Mouse (Mus musculus) Patski (cell line): ENCODE results near the gene Amy1. TPM values are rescaled to one million over a fixed set of nuclear protein-coding genes. Genes with fewer than 3 reads are reported as not detected.
"Not testable (repeated sequence)": the region's sequence is repeated elsewhere in the genome, so short reads cannot be mapped to it uniquely, and the experiment has no call there.

ENCODE experiments used
- ATAC-seq: fragments of 100-300 bp; one replicate; pipeline ENCODE4 v1.8.0; 2021
- CTCF ChIA-PET: fragments of 350-600 bp; sonication (Branson Sonifier 250); formaldehyde crosslinking; loops from one replicate; lab custom pipeline; 2022; ENCODE audit warnings: inconsistent platforms; lab: Charles Lee
- POLR2A ChIA-PET: fragments of 350-600 bp; sonication (Branson Sonifier 250); formaldehyde crosslinking; loops from one replicate; lab custom pipeline; 2022; ENCODE audit warnings: antibody characterized with exemption, inconsistent platforms; lab: Charles Lee
- DNase-seq: peaks from one replicate; pipeline ENCODE4 v3.0.0-alpha.2; 2011; ENCODE audit warnings: low read depth, low spot score
- H3K27me3 ChIP-seq: fragments of 371-371 bp; one replicate; pipeline ENCODE4 v1.5.1; 2021
- CTCF ChIP-seq: fragments of 100-300 bp; IDR thresholded peaks from one replicate; pipeline ENCODE4 v1.5.1; 2021
- in situ Hi-C: fragments of 300-500 bp; cut with MboI; formaldehyde crosslinking; loops from 3 replicates; pipeline ENCODE4 v1.11.1; 2018; ENCODE audit warnings: low pct_unique_long_range_greater_than_20kb, mixed read lengths
- polyA plus RNA-seq: library from polyadenylated mRNA; unstranded; gene quantifications from one replicate; pipeline ENCODE4 v1.2.3, GENCODE M21; 2021

The Amy1 gene
- 0.49 TPM for polyA plus RNA-seq

- CTCF ChIA-PET: no interaction called here
- in situ Hi-C loops: no loop called here
Observed at GRCm38 (mm10) chr3:113606599-113606998, at the start of gene Amy1. Amy1 (minus strand) TSS chr3:113606699.

GRCm38 (mm10) chr3:113654335-113654734 lies 47.8 kb upstream of the Amy1 start:
- H3K27me3 ChIP-seq: peaks cover 28% of the 10 kb centered on the region
- no peak for TF ChIP-seq CTCF
- CTCF ChIA-PET: no interaction called here
- in situ Hi-C loops: loop anchor here (10.0 kb wide), 1 partner anchor 1990 kb away; no protein-coding TSS in a partner anchor
- no peak for ATAC-seq
- POLR2A ChIA-PET: no interaction called here
- no peak for DNase-seq

More at GRCm38 (mm10) chr3:113606599-113606998, at the start of gene Amy1:
- POLR2A ChIA-PET: no interaction called here
- ATAC-seq (no peak), DNase-seq (no peak)
- H3K27me3 ChIP-seq: no peaks in the 10 kb centered on the region
- no peak for TF ChIP-seq CTCF

DNA sequence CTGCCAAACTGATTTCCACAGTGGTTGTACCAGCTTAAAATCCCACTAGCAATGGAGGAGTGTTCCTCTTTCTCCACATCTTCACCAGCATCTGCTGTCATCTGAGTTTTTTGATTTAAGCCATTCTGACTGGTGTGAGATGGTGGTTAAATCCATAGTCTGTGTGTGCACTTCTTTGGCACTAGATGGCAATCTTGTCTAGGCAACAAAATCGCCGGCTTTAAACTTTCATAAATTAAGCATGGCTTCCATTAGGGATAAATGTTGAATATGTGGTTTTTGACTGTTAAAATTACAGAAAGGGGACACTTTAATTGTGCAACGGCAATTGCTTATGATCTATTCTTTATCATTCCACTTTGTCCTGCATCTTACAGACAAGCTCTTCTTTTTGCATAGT lies 44.9 kb upstream of the Amy1 start:
- peak; percentile 76 for ATAC-seq
- not testable (repeated sequence) for DNase-seq

GRCm38 (mm10) chr3:113639545-113639944 lies 33.0 kb upstream of the Amy1 start:
- ChIA-PET CTCF (interaction anchor here (1.6 to 2.8 kb wide), 2 partner anchors 8 to 16 kb away, joined by 4 to 10 read pairs; no protein-coding TSS in a partner anchor), POLR2A (no interaction called here)
- in situ Hi-C loops: no loop called here
- DNase-seq: no peak
- TF ChIP-seq CTCF: no peak
- H3K27me3 ChIP-seq: no peaks in the 10 kb centered on the region
- ATAC-seq: no peak

More for the DNA sequence above, 44.9 kb upstream of the Amy1 start:
- POLR2A ChIA-PET: not testable (repeated sequence)
- in situ Hi-C loops: loop anchor here (10.0 kb wide), 1 partner anchor 1993 kb away; no protein-coding TSS in a partner anchor
- CTCF ChIA-PET: interaction anchor here (1.1 to 1.3 kb wide), 2 partner anchors 11 to 27 kb away, joined by 3 to 4 read pairs; no protein-coding TSS in a partner anchor
- TF ChIP-seq CTCF: peak; percentile 81
- H3K27me3 ChIP-seq: peaks cover 20% of the 10 kb centered on the region

DNA sequence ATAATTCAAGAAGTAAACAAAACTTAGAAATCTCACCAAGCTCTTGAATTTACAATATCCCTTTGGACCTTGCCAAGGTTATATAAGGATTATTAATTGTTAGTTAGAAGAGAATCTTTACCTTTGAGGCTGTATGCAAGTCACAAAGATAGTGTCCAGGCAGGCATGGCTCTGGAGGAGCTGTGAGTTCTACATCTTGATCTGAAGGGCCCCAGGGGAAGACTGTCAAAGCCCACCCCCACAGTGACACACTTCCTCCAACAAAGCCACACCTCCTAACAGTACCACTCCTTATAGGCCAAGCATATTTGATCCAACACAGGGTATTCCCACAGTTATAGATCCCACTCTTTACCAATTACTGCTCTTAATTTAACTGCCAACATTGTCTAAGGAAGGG lies 27.7 kb upstream of the Amy1 start:
- ChIA-PET POLR2A (no interaction called here), CTCF (no interaction called here)
- no peaks in the 10 kb centered on the region for H3K27me3 ChIP-seq
- no peak for TF ChIP-seq CTCF
- DNase-seq (no peak), ATAC-seq (no peak)
- in situ Hi-C loops: no loop called here

- ATAC-seq (no peak), DNase-seq (no peak)
- ChIA-PET POLR2A (no interaction called here), CTCF (interaction anchor here (1.0 kb wide), 1 partner anchor 25 kb away, joined by 3 read pairs; no protein-coding TSS in a partner anchor)
- H3K27me3 ChIP-seq: no peaks in the 10 kb centered on the region
- in situ Hi-C loops: no loop called here
- no peak for TF ChIP-seq CTCF
Observed at GRCm38 (mm10) chr3:113631611-113632010, 25.1 kb upstream of the Amy1 start.

GRCm38 (mm10) chr3:113630564-113630963 lies 24.1 kb upstream of the Amy1 start:
- ChIA-PET POLR2A (no interaction called here), CTCF (no interaction called here)
- ATAC-seq: peak; percentile 15
- in situ Hi-C loops: no loop called here
- peak; percentile 14 for TF ChIP-seq CTCF
- DNase-seq: peak; percentile 6
- no peaks in the 10 kb centered on the region for H3K27me3 ChIP-seq

- ChIA-PET POLR2A (interaction anchor here (0.8 kb wide), 1 partner anchor 11 kb away, joined by 5 read pairs; no protein-coding TSS in a partner anchor), CTCF (interaction anchor here (1.5 kb wide), 1 partner anchor 12 kb away, joined by 3 read pairs; no protein-coding TSS in a partner anchor)
- in situ Hi-C loops: no loop called here
- H3K27me3 ChIP-seq: no peaks in the 10 kb centered on the region
- ATAC-seq (peak; percentile 98), DNase-seq (peak; percentile 97)
- TF ChIP-seq CTCF: no peak
Observed at GRCm38 (mm10) chr3:113629606-113630359, 23.3 kb upstream of the Amy1 start, which contains the start of gene Rnpc3. Rnpc3 (minus strand) TSS chr3:113630149.

DNA sequence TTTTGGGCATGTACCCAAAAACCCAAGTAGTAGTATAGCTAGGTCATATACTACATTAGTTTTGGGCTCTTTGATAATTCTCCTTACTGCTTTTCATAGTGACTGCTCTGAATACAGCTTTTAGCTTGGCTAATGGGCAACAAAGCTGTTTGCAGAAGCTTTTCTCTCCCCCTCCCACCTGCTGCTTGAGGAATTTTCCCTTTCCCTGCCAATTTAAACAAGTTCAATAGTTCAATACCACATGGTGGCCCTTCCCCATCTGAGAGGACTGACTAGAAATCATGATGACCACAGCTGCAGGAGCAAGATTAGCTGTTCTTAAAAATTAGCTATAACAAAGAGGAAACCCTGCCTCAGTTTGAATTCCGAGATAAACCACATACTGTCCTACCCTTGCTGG lies 15.7 kb downstream of the Amy1 start:
- no peak for ATAC-seq
- ChIA-PET CTCF (interaction anchor here (0.6 to 1.8 kb wide), 4 partner anchors 9 to 58 kb away, joined by 3 to 5 read pairs (median 3); no protein-coding TSS in a partner anchor), POLR2A (no interaction called here)
- no peak for DNase-seq
- in situ Hi-C loops: no loop called here
- no peaks in the 10 kb centered on the region for H3K27me3 ChIP-seq
- TF ChIP-seq CTCF: no peak

DNA sequence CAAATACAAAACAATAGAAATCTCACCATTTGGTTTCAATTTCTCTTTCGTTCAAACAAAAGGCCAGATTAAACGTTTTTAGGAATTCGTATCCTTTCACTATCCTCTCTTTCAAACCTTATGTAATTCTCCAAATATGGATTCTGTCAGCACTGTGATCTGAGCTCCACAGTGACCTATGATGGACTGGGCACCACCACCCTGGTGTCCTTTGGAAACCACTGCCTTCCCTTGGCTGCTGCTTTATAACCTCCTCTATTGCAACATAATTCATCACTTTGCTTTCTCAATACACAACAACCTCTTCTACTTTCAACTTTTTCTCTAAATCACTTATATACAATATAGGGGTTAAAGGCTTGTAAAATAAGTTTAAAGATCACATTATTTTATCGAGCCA lies 31.9 kb downstream of the Amy1 start:
- ATAC-seq: no peak
- in situ Hi-C loops: no loop called here
- no peak for DNase-seq
- POLR2A ChIA-PET: no interaction called here
- peaks cover 35% of the 10 kb centered on the region for H3K27me3 ChIP-seq
- no peak for TF ChIP-seq CTCF
- CTCF ChIA-PET: no interaction called here

DNA sequence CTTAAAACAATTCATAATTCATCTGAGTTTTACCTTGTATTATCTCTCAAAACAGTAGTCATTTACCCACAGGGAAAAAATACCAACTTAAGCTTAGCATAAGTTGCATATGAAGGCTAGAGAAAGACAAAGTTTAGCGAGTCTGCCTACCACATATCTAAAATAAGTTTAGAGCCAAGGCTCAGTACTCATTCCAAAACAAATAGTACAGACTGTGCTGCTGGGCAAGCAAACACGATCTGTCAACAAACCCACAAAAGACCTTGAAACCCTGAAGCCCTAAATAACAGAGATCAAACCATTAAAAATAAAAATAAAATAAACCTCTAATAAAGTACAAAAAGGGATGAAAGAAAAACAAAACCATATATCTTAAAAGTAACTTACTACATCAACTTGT lies 32.4 kb downstream of the Amy1 start:
- POLR2A ChIA-PET: no interaction called here
- no peak for DNase-seq
- ATAC-seq: no peak
- TF ChIP-seq CTCF: no peak
- in situ Hi-C loops: no loop called here
- CTCF ChIA-PET: no interaction called here
- peaks cover 31% of the 10 kb centered on the region for H3K27me3 ChIP-seq
